Mouse (Mus musculus): ENCODE measurements at regions not wholly inside any gene's neighbourhood (a gene's known extent, or its start where the extent isn't known, plus 50 kb on each side); places are given as distances from the start of the nearest gene placed in this dataset.
"Not testable (repeated sequence)": the region's sequence is repeated elsewhere in the genome, so short reads cannot be mapped to it uniquely, and the experiment has no call there.

DNA sequence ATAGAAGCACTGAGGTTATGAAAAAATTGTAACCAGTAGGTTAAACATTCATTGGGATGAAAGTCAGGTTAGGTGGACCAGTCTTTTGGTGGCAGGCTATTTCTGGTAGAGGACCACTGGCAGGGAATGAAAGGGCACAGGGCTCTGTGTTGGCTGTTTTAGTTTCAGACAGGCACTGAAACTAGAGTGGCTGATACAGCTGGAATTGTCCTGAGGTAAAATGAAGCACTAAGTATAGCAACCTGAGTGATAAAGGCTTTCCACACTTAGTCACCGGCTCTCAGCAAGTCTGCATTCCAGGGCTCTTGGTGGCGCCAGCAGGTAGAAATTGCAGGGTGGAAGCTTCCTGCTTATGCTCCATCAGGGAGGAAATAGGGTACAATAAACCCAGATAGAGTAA is 262.2 kb upstream of the Tmpo start:
- DNase-seq: peak; percentile 50

DNA sequence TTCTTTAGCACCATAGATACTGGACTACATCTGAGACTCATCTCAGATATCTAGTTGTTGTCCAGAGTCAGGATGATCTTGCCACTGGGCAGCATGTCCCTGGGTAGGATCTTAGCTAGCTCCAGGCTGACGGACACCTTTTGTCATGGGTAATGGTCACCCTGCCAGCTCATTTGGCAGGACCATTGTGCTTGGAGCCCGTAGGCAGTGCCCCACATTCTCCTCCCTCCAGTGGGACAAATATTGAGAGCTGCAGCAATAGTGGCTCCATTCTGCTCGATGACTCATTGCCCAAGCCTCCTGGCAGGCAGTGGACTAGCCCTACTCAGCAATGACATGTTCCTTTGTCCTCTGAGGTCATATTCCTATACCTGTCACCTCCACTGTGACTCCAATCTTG is 258.9 kb upstream of the Tmpo start:
- DNase-seq: peak; percentile 44

DNA sequence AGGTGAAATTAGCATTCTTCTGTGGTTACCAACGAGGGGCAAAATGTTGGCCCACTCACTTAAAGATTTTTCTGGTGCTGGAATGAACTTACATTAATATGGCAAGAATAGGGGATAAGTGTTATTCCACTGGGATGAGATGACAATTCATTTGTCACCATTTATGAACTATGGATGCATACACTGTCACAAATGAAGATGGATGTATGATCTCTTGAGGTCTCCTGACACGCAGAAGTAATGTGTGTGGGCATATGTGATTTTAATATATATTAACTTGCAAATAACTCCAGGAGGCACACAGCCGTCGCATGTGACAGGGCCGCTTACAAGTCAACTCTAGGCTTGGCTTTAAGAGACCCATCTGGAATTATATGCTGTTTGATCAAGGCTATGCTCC is 256.8 kb upstream of the Tmpo start:
- DNase-seq: no peak

DNA sequence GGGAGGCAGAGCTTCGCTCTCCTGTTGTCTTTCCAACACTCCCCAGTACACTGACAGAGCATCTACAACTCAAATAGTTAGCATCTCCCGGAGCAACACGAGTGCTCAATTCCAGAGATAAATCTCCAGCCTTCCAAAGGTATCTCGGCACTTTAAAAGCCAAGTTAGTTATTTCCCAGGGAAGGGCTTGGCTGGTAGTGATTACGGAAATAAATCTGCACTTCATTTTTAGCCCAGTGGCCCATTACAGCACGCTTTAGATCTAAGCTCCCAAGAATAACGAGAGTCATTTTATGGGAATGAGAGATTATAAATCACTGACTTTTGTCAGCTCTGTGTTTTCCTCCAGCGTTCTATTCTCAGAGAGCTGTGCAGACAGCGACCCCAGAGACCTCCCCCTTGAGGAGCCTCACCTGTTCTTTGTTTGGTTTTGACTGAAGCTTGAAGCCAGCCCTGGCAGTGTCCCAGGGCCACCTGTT is 255.0 kb upstream of the Tmpo start:
- no peak for DNase-seq

DNA sequence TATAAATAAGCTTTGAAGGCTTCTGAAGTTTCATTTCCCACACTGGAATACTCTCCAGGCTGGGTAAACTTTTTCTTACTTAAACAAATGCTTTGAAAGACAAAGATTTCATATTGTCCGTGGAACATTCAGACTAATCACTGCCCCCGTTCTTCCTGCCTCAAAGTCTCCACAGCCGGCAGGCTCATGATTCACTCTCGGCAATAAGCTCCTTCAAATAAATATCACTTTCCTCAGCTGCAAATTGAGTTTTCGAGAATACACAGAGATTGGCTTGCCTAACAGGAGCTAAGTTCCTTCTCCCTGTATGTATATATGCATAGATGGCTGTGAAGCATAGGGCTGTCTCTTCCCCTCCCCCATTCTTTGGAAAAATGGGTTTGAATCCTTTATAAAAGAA is 249.2 kb upstream of the Tmpo start:
- no peak for DNase-seq

DNA sequence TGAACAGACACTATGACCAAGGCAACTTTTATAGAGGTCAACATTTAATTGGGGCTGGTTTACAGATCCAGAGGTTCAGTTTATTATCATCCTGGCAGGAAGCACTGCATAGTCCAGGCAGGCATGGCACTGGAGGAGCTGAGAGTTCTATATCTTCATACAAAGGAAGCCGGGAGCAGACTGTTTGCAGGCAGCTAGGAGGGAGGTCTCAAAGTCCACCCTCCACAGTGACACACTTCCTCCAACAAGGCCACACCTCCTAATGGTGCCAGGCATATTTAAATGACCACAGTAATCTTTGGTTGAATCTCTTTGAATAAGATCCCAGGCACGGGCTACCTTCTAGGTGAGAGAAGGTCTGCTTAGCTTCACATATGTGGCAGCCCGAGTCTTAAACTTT is 245.5 kb upstream of the Tmpo start:
- DNase-seq: no peak

DNA sequence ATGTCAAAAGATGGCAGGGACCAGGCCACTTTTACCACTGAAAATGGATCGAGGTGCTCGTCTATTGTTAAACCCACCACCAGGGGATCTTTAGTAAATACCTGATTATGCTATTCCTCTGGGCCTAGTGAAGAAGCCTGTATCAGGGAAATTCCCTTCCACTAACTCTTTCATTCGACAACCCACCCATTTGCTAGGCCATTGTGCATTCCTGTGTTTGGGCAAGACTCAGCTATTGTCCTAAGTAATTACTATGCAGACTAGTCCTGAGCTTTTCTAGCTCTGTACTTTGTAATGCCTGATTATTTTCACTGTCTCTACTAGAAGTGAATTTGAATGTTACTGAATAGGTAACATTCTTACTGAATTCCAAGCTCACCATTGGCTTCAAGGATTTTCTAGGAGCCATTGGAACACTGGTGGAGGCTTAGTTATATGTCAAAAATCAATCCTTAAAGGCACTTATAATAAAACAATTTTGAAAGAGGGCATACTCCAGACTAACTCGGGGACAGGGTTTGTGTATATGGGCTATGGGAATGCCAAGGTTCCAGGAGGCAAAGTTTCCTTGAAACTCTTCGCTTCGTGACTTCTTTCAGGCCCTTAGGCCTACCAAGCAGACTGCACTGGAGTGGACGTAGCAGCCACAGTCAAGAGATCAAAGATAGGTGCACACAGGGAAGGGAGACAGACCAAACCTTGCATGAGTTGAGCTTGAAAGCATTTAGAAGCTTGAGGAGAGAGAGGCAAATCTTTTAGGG is 244.7 kb upstream of the Tmpo start:
- not testable (repeated sequence) for DNase-seq

DNA sequence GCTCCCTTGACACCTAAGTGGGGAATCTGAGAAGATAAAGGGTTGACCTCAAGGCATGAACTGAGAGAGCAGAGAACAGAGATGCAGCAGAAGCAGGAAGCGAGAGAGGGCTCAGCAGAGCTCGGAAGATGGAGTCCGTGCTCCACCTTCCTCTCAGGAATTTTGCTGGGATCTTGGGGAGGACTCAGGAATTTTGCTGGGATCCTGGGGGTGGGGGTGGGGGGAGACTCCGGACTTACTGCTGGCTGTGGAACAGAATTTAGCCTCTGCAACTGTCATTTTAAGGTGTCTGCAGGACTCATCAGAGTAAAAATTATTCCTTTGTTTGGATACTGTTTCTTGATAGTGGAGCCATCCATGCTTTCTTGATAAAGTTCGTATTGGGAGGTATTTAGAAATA is 243.7 kb upstream of the Tmpo start:
- DNase-seq: no peak

DNA sequence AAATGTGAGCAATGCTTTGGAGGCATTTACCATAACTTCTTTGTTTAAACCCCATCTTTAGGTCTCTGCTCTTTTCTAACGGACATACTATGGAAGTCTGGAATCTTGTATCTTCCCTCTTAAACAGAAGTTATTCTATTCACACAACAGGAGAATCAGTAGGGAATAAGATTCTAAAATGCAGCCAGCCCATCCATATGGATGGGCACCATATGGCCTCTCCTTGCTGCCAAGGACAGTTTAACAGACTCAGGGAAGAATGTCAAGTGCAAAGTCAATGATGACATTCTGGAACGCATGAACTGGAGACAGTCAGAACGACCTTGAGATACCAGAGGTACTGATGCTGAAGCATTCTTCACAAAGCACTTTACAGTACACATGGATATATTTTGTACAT is 206.1 kb upstream of the Tmpo start:
- DNase-seq: no peak

DNA sequence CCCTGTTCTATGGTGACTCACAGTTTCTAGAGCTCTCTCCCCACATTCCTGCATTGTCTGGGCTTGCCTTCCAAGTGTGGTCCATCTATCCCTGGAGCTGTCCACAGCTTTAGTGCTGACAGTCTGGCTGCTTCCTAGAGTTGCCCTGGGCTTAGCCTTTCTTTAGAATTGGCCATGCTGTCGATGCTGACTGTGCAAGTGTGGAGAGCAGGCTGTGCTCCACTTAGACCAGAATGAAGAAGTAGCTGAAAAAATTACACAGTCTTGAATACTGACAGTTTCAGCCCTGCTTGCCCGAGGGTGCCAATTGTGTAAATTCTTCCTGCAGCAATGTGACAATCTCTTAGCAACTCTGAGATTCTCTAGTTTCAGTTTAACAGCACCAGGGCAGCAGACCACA is 203.3 kb upstream of the Tmpo start:
- peak; percentile 66 for DNase-seq

DNA sequence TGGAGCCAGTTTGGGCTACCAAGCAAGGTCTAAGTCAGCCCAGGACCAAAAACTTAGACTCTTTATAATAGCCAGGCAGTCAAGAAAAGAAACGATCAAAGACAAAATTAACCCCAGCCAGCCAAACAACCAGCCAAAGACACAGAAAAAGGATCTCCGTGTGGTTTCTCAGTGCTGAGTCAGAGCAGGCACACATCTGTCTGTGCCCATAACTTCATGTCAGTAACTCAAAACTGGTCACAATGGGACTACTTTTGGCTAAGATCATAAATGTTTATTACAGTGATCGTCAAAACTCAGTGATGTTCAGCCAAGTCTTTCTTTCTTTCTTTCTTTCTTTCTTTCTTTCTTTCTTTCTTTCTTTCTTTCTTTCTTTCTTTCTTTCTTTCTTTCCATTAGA is 195.6 kb upstream of the Tmpo start:
- no peak for DNase-seq

DNA sequence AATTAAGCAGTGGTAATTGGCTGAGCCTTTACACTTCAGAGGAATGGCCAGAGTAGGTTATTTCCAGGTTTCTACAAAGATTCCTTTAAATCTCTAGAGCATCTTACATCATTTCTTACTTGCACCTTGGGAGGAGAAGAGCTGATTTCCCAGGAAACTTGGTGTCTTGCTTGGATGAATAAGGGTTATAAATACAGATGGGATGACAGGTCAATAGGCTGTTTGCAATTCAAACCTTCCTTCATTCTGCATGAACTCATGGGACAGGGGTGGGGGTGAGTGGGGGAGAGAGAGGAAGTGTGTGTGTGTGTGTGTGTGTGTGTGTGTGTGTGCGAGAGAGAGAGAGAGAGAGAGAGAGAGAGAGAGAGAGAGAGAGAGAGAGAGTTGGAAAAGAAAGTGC is 186.4 kb upstream of the Tmpo start:
- no peak for DNase-seq

DNA sequence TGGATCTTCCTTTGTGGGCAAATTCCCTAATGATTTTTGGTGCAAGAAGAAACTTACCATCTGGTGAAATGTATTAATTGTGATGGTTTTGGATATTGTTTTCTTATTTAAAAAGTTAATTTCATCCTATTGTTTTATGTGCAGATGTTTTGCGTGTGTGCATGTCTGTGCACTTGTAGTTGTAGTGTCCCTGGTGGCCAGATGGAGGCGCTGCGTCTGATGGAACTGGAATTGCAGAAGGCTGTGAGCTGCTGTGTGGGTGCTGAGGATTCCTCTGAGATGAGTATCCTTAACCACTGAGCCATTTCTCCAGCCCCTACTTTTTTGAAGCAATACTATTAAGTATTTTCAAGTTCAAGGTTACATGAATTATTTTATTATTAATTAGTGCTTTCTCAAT is 181.5 kb upstream of the Tmpo start:
- DNase-seq: no peak

DNA sequence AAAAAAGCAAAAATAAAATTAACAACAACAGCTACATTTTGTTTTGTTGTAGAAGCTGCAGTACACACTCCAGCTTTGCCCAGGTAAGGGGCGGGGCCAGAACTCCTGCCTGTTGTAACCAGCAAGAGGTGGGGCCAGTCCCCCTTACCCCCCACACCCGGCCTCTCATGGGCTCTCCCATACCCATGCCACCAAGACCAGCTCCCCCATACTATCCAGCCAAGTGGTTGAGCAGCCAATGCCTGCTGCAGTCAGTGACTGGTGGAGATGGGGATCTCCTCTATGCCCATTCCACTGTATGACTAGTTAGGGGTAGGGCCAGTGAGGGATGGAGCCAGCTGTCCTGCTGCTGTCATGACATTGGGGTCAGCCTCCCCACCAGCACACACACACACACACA is 180.5 kb upstream of the Tmpo start:
- DNase-seq: no peak

DNA sequence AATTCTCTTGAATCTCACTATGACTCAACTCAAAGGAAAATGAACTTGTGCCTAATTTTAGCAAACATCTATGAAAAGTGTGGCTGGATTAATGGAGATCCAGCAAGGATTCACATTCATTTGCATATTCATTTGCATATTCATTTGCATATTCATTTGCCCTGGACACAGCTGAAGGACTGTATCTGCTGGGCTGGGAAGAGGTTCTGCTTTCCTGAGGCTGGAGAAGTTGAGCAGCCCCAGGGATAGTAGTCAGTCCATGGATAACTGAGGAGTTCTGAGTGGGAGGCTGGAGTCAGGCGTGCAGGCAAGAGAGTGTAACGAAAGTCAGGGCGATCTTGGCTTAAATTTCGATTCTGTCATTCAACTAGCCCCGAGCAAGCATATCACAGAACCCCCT is 164.3 kb upstream of the Tmpo start:
- no peak for DNase-seq

DNA sequence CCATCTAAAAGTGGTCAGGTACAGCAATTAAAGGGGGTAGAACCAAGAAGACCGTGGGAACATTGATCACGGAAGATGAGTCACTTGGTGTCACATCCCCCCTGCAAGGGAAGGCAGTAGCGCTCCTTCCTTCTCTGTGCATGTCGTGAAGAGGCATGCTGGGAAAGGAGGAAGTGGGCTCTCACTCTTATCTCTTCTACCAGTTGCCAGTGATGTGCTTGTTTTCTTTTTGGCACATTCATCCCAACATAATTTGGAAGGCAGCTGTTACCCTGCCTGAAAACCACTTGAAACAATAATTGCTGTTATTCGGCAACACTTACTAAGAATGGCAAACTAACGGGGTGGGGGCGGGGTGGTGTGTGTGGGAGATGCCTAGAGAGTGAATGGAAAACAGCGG is 161.0 kb upstream of the Tmpo start:
- DNase-seq: no peak

DNA sequence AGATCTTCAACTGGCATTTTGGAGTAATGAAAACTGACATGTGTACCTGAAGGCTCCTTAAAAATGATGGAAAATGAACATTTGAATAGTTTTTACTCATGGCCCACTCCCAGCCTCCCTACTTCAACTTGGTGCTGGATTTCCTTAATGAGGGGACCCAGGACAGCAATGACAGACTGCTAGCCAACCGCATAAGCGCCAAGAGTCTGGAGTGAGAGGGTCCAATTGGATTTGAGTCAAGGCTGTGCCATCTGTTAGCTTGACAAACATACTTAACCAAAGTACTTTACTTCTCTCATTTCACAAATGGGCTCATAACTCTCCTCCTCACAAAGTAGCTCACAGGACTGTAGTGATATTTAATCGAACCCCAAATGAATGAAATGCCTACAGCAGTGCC is 158.2 kb upstream of the Tmpo start:
- DNase-seq: no peak

DNA sequence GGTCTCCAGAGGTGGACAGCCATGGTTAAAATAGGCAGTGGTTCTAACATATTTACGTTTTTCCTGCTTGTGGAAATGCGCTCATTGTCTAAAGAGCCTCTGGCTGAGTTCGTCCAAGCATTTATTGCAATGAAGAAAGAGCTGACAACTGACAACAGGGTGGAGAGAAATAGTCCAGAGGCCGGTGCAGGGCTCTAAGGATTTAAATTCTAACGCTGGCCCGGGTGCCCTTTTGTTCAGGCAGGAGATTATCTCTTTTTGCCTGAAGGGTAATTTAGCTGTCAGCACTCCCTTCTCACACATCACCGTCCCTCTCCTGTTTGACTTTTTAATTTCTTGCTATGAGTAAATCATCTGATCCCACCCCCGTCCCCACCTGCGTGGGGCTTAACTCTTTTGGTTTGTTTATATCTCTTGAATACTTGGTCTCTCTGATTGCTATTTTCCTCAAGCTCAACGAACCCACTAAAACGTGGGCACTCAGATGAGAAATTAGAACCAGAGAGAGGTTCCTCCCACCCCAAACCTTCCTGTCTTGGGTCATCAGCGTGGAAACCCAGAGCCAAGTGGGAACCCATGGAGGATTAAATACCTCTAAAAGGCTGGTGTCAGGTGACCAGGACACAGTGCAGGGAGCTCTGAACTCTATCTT is 145.7 kb upstream of the Tmpo start:
- DNase-seq: no peak

DNA sequence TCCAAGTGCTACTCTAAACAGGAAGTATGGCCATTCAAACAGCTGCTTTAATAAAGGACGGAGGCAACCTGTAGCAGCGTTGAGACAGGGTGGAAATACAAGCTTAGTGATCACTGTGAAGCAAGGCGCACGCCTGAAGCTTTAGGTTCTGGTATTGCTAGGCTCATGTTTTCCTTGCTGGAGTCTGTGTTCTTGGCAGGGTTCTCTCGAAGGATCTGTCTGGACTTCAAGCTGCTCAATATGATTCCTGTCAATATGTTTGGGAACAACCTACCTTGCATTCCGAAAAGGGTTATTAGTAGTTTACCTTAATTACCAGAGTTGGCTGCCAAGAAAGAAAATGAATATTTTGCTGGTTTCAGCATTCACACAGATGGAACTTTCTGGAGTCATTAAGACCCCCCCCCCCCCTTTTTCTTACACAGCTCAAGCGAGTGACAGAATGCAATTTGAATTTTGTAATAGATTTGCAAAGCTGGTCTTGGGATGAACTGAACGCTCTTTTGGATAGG is 145.1 kb upstream of the Tmpo start:
- DNase-seq: no peak

DNA sequence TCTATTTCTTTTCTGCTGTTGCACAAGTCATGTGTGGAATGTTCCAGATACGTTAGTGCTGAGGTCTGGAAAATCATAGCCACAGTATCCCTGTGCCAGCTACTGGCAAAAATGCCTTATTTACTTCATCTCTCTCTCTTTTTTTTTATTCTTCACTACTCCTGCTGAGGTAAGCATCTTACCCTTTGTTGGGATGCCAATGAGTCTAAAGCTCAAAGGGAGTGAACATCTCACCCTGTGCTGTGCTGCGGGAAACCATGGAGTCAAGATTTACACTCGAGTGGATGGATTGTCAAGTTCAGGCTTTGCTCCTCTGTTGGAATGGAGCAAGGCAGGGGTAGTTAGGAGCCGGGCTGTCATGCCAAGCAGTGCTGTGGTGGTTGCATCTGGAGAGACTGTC is 140.1 kb upstream of the Tmpo start:
- no peak for DNase-seq

DNA sequence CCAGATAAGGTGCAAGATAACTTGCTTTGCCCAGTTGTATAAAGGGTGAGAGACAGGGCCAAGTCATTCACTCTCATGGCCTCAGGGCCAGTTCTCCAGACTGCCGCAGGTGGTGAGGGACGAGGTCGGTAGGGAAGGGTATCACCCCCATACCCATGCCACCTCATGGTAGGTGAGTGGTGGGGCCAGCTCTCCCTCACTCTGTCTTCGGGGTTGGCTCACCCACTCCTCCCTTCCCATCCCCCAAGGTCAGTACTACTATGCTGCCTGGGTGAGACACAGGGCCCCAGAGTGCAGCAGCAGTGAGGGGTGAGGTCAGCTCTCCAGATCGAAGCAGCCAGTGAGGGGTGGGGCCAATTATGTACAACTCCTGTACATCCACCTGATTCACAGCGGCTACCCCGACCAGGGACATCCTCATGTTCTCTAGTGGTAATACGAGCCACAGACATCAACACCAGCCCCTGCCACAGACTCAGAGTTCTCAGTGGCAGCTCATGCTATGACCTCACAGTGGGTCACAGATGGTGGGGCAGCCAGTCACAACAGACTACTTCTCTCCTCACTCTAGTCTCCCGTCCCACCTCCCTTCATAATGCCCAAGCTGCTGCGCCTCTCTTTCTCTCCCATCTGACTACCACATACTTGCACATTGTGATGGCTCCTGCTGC is 138.5 kb upstream of the Tmpo start:
- DNase-seq: no peak

DNA sequence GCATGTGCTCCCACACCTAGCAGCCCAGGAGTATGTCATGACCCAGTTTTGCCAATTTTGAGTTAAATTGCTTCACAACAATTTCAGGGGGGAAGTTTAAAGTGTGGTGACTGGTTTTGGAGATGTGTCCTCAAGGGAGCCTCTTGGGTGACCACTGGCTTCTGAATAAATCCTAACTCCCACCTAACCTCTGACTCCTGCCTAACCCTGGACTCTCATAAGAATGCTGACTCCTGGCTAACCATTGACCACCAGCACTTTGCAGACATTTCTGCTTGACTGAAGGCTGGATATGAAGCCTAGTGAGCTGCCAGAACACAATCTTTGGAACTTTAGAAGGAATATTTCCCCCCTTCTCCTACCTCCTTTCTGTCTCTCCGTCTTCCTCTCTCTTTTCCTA is 133.3 kb upstream of the Tmpo start:
- no peak for DNase-seq

DNA sequence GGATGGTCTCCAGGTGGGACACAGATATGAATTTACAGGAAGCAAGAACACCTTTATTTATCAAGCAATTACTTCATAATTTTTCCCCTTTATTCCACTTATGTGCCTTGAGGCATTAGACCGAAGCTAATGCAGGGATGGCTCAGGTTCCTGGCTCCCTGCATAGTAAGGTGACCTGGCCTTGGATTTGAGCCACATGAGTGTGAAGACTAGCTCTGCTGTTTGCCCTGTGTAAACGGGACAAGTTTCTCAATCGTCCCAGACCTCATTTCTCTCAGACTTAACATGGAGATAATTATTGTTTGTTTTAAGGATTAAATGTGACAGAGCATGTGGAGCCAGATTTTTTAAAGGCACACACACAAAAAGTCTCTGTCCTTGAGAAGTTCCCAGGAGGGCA is 132.2 kb upstream of the Tmpo start:
- no peak for DNase-seq

DNA sequence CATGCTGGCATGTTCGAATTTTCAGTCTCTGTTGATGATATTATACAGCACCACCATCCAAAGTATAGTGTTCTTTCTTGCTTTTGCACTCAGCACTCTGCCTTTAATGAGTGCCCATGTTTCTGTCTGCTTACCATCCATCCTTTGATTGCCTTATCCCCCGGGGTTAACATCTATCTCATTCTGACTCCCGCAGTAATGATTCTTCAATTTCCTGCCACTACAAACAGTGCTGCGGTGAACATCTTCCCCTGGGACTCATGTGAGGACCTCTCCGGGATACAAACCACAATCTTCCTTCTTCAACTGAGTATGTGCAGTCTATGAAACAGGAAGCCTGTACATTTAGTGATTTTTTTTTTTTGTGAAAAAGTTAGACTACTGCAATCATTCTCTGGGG is 131.8 kb upstream of the Tmpo start:
- DNase-seq: no peak
